Mouse (Mus musculus) lung, postnatal 0 days (tissue): ENCODE results near the gene Pitpnc1.

ENCODE experiments used
- CTCF ChIP-seq: IDR thresholded peaks from 2 replicates; pipeline ENCODE4 v1.5.1; 2016; ENCODE audit warnings: antibody characterized with exemption, mild to moderate bottlenecking
- EP300 ChIP-seq: IDR thresholded peaks from 2 replicates; pipeline ENCODE4 v1.6.1; 2016; ENCODE audit warnings: antibody characterized with exemption, mild to moderate bottlenecking, control low read depth

- TF ChIP-seq CTCF (no peak), EP300 (no peak)
Measured at GRCm38 (mm10) chr11:107401839-107402590, 68.5 kb downstream of the Pitpnc1 start.
